Mouse (Mus musculus) gastrocnemius, postnatal 36 days (tissue): Measurements from ENCODE around the gene Ankrd50. TPM values are rescaled to one million over a fixed set of nuclear protein-coding genes. Genes with fewer than 3 reads are reported as not detected.

ENCODE experiments used
- DNase-seq, 2 experiments: peaks; one replicate each; pipeline ENCODE4 v3.0.0; 2022
- intact Hi-C: fragments of 180-260 bp; cut with DNase I; formaldehyde crosslinking; loops from one replicate; pipeline ENCODE4 v1.15.1; 2025
- total RNA-seq, 2 experiments: library from RNA; stranded (reverse); gene quantifications; 2 replicates each; pipeline ENCODE4 v1.2.3; 2021

Ankrd50 gene
- total RNA-seq, 2 experiments from 2014 or later: 9.7 to 10.6 TPM

- DNase-seq: no peak
These were observed 16.5 kb downstream of the Ankrd50 start for GRCm38 (mm10) chr3:38468131-38468530.

GRCm38 (mm10) chr3:38466880-38467405 lies 17.7 kb downstream of the Ankrd50 start:
- intact Hi-C loops: no loop called here

More at GRCm38 (mm10) chr3:38468131-38468530, 16.5 kb downstream of the Ankrd50 start:
- intact Hi-C loops: no loop called here

GRCm38 (mm10) chr3:38466139-38466538 lies 18.5 kb downstream of the Ankrd50 start:
- DNase-seq: no peak
- intact Hi-C loops: no loop called here

More at GRCm38 (mm10) chr3:38466880-38467405, 17.7 kb downstream of the Ankrd50 start:
- no peak for DNase-seq

- no peak for DNase-seq
- intact Hi-C loops: no loop called here
These were observed 21.5 kb downstream of the Ankrd50 start for GRCm38 (mm10) chr3:38463149-38463548.

GRCm38 (mm10) chr3:38461742-38462141 lies 22.9 kb downstream of the Ankrd50 start:
- no peak for DNase-seq
- intact Hi-C loops: no loop called here

DNA sequence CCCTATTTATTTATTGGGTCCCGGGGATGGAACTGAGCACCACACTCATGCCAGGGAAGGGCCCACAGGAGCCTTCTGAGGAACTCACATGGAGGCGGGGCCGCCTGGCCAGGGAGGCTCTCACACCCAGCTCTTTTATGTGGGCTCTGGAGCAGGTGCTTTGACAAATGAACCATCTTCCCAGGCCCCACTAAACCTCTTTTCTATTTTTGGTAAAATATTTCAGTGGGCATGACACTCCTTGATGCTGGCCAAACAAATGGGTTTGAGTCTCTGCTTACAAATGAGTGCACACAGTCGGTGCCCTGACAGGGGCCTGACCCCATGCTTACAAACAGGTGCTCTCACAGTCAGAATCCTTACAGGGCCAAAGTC lies 24.4 kb downstream of the Ankrd50 start:
- DNase-seq: no peak
- intact Hi-C loops: no loop called here

DNA sequence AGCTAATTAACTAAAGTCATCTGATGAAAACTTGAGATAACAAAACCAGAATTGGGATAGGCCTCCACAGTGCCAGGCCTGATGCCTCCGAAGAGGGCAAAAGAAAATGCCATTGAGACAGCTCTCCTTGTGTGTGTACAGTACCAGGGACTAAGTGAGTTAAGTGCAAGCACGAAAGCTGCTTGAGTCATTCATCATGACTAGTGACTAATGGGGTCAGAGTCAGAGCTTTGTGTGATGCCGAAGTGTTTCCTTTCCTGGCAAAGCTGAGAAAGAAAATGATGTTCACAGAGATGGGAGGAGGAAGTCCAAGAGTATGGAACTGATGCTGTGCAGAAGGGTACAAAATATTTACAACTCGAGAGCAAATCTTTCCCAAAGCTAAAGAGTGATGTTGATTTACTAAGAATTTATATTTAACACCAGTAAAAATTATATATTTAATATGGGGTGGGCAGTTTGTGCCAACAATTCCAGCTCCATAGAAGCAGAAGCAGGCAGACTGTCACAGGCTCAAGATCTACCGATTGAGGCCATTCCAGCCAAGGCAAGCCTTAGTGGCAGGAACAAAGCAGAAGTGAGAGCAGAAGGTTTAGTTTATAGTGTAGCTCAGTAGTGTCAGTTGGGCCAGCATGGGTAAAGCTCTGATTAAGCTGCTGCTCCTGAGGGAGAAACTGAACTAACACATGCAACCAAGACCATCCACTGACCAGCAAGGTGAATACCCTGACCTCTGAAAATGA lies 25.0 kb downstream of the Ankrd50 start:
- intact Hi-C loops: no loop called here
- no peak for DNase-seq

- intact Hi-C loops: no loop called here
- DNase-seq: no peak
These were observed 27.6 kb downstream of the Ankrd50 start for GRCm38 (mm10) chr3:38457041-38457440.

DNA sequence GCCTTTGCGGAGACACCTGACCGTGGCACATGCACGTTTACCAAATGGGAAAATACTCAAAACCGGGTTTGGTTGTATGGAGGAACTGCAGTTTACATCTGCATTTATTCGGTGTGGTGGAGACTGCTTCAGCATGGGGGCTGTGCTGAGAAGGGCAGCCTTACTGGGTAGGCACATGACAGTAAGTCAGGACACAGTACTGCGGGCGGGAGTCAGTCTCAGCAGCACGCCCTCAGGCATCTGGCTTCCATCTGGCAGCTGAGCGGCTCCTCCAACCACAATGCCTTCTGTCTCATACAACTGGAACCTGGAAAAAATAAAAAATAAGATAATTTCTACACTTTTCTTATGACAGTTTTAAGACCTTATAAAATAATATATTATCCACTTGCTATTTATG lies 32.4 kb downstream of the Ankrd50 start:
- intact Hi-C loops: no loop called here
- no peak for DNase-seq

DNA sequence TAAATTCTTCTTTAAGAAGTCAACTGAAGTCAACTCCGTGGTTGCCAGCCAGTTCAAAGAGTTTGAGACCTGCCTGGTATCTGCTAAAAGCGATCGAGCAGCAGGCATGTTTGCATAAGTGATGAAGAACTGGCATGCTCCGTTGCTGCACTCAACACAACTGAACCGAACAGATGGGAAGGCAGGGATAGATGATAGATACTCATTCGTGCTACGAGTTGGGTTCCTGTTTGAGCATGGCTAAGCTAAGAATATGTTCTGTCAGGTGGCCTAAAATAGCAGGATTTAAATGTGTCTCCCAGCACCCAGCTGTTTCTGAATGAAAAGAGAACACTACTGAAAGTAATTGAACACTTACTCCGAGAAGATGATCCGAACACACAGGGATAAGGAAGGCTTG lies 38.1 kb downstream of the Ankrd50 start:
- intact Hi-C loops: no loop called here
- no peak for DNase-seq

GRCm38 (mm10) chr3:38443875-38444274 lies 40.8 kb downstream of the Ankrd50 start:
- no peak for DNase-seq
- intact Hi-C loops: no loop called here

DNA sequence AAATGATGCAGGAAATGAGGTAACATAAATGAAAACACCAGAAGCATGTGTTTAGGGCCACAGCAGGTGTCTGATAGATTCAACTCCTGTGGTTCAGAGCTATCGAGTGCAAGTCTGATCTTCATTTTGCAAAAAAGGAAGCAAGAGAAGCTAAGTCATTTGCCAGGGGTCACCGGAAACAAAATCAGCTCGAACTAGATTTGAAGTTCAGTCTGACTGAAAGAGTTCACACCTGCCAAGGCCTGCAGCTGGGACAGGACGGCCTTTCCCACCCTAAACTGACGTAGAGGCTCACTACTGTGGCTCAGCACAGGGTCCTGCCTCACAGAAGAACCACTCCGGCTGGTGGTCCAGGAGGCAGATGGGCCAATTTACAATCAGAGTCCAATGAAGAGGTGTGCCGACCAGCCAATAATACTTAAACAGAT lies 44.1 kb downstream of the Ankrd50 start:
- intact Hi-C loops: no loop called here

GRCm38 (mm10) chr3:38436596-38436995 lies 48.0 kb downstream of the Ankrd50 start:
- no peak for DNase-seq
- intact Hi-C loops: no loop called here

More for the DNA sequence above, 44.1 kb downstream of the Ankrd50 start:
- DNase-seq: no peak

GRCm38 (mm10) chr3:38435828-38436227 lies 48.8 kb downstream of the Ankrd50 start:
- DNase-seq: no peak

DNA sequence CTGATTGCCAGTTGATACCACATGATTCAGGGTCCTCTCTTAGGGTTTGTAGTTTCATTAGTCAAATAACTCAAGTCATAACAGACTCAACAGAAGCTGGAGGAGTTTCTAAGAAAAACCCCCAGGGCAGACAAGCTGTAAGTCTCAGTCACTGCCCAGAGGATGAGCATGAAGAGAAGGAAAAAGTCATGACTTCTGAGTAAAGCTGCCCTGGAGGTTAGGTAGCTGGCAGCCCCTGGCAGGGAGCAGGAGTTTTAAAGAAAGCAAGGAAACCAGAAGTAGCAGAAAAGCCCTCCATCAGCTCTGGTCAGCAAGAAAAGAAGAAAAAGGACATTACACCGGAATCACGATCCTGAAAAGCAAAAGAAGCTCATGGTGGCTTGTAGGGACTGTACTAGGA lies 50.2 kb downstream of the Ankrd50 start:
- intact Hi-C loops: no loop called here
- no peak for DNase-seq

More at GRCm38 (mm10) chr3:38435828-38436227, 48.8 kb downstream of the Ankrd50 start:
- intact Hi-C loops: no loop called here

GRCm38 (mm10) chr3:38433495-38434464 lies 50.9 kb downstream of the Ankrd50 start:
- intact Hi-C loops: no loop called here
- DNase-seq: no peak

- DNase-seq: no peak
- intact Hi-C loops: no loop called here
These were observed 53.2 kb downstream of the Ankrd50 start for GRCm38 (mm10) chr3:38431461-38431860.

- intact Hi-C loops: no loop called here
- DNase-seq: no peak
These were observed 53.6 kb downstream of the Ankrd50 start for GRCm38 (mm10) chr3:38431042-38431441.

GRCm38 (mm10) chr3:38427200-38427599 lies 57.4 kb downstream of the Ankrd50 start:
- DNase-seq: no peak
- intact Hi-C loops: no loop called here

DNA sequence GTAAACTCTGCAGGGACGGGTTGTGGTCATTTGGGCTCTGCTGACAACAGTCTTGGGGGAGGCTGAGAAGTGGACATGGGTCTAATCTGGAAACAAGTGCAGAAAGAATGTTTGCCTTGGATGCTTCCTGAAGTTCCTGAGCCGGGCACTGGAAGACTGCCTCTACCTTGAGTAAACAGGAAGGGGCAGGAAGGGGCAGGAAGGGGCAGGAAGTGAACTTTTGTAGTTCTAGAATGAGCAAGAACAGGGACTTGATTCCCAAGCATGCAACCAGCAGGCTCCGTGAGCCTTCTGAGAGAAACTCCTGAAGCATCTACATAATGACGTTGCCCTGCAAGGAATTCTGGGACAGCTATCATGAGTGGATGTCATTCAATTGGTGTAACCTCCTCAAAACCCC lies 60.7 kb downstream of the Ankrd50 start:
- no peak for DNase-seq
- intact Hi-C loops: no loop called here

DNA sequence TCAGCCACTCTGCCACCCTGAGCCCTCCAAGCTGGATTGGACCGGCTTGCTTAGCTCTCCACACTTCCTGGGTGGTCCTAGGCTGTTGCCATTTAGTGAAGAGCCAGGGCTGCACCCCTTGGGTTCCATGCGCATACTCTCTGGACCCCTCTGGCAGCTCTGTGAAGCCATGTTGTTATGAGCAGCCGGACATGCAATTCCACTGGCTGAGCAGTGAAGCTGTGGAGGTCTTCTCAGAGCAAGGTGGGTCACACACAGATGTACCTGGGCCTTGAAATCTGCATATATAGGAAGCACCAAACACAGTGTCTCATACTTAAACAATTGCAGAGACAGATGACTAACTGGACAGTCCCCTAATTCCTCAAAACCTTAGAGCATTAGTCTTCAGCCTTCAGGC lies 64.7 kb downstream of the Ankrd50 start:
- intact Hi-C loops: no loop called here
- no peak for DNase-seq
